Mouse (Mus musculus): ENCODE measurements around the gene St6galnac4. TPM values are rescaled to one million over a fixed set of nuclear protein-coding genes. Genes with fewer than 3 reads are reported as not detected.
A peak's percentile ranks its signal among the peaks of the same experiment; 100 is the strongest.

St6galnac4 gene
- polyA plus RNA-seq, 1 experiment from 2014 or later, result 23.8 TPM

DNA sequence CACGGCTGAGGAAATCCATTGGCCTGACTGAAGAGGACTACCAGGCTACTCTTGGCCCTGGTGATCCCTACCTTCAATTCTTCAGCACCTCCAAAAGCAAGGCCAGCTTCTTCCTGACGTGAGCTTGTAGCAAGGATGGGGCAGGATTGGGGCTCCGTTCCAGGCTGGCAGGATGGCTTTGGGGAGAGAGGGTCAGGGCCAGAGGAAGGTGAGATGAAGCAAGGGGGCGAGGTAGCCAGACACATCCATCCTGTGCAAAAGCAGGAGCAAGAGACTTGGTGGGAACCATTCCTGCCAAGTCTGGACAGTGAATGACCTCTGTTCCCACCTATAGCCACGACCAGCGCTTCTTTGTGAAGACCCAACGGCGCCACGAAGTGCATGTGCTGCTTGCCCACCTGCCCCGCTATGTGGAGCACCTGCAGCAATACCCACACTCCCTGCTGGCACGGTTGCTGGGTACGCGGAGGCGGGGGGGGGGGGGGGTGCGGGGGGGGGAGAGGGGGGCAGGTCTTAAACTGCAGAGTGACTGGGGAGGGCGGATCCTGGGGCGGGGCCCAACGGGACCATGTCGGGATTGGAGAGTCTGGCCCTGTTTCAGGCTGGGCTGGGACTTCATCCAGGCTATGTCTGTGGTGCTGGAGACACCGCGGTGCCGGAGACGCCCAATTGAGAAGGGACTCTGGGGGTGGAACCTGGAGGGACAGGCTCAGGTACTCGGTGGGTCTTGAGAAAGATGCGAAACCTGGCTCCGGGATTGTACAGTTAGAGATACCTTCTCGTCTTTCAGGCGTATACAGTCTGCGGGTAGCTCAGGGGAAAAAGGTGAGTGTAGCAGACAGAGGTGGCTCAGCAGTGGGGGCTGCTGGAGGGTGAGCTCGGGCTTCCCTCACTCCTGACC lies 8.5 kb upstream of the St6galnac4 start:
- WGBS, result 36% methylated on average over 26 of the region's 30 CpGs
- 0 out of 2 replicates have a peak, but pooled peaks cover 15% of the 10 kb centered on the region for H3K27me3 ChIP-seq (ENCODE audit: insufficient read depth, low read length)
- peaks cover 1% of the 10 kb centered on the region; the same call in 1 of the 2 replicates for H3K36me3 ChIP-seq (ENCODE audit: insufficient read depth)
- H3K4me1 ChIP-seq (ENCODE audit: insufficient read depth), result 0 out of 2 replicates have a peak, but pooled peaks cover 4% of the 10 kb centered on the region
- ATAC-seq (ENCODE audit: insufficient read depth) (no peak), DNase-seq (no peak)
- no peak overlapping the region for H3K4me2 ChIP-seq
- no peak overlapping the region for H3K4me3 ChIP-seq (ENCODE audit: low read depth, low read length)
- TF ChIP-seq CTCF (IDR thresholded peaks at IDR 0.05; ENCODE audit: low read depth), result no peak
- H3K9ac ChIP-seq, result no peak overlapping the region
- H3K27ac ChIP-seq (ENCODE audit: low read depth), result no peak overlapping the region
- no peaks in the 10 kb centered on the region for H3K9me3 ChIP-seq (ENCODE audit: low read depth, low read length)

GRCm38 (mm10) chr2:32581450-32582095 lies 5.3 kb upstream of the St6galnac4 start:
- peak overlapping the region; percentile 42 for H3K4me2 ChIP-seq
- ATAC-seq (ENCODE audit: insufficient read depth) (peak; percentile 28), DNase-seq (peak; percentile 83)
- 0 out of 2 replicates have a peak, but pooled peaks cover 7% of the 10 kb centered on the region for H3K4me1 ChIP-seq (ENCODE audit: insufficient read depth)
- 39% methylated on average over 19 of the region's 19 CpGs for WGBS
- no peak overlapping the region for H3K4me3 ChIP-seq (ENCODE audit: low read depth, low read length)
- no peaks in the 10 kb centered on the region for H3K9me3 ChIP-seq (ENCODE audit: low read depth, low read length)
- H3K27me3 ChIP-seq (ENCODE audit: insufficient read depth, low read length), result 0 out of 2 replicates have a peak, but pooled peaks cover 15% of the 10 kb centered on the region
- H3K27ac ChIP-seq (ENCODE audit: low read depth), result no peak overlapping the region
- 0 out of 2 replicates have a peak, but pooled peaks have one; percentile 16 for TF ChIP-seq CTCF (IDR thresholded peaks at IDR 0.05; ENCODE audit: low read depth)
- H3K9ac ChIP-seq, result no peak overlapping the region
- no peaks in the 10 kb centered on the region for H3K36me3 ChIP-seq (ENCODE audit: insufficient read depth)

GRCm38 (mm10) chr2:32582830-32583799 lies 3.8 kb upstream of the St6galnac4 start:
- Histone ChIP-seq H3K4me2 (peak overlapping the region; percentile 62), H3K27ac (ENCODE audit: low read depth) (no peak overlapping the region), H3K4me3 (ENCODE audit: low read depth, low read length) (peak overlapping the region; percentile 27), H3K4me1 (ENCODE audit: insufficient read depth) (peaks cover 15% of the 10 kb centered on the region), H3K36me3 (ENCODE audit: insufficient read depth) (no peaks in the 10 kb centered on the region), H3K9me3 (ENCODE audit: low read depth, low read length) (no peaks in the 10 kb centered on the region), H3K9ac (peak overlapping the region; percentile 9; the same call in 1 of the 2 replicates), H3K27me3 (ENCODE audit: insufficient read depth, low read length) (0 out of 2 replicates have a peak, but pooled peaks cover 10% of the 10 kb centered on the region)
- WGBS, result 11% methylated on average over 37 of the region's 37 CpGs
- ATAC-seq (ENCODE audit: insufficient read depth) (peak; percentile 73), DNase-seq (peak; percentile 96)
- TF ChIP-seq CTCF (IDR thresholded peaks at IDR 0.05; ENCODE audit: low read depth), result peak; percentile 99

DNA sequence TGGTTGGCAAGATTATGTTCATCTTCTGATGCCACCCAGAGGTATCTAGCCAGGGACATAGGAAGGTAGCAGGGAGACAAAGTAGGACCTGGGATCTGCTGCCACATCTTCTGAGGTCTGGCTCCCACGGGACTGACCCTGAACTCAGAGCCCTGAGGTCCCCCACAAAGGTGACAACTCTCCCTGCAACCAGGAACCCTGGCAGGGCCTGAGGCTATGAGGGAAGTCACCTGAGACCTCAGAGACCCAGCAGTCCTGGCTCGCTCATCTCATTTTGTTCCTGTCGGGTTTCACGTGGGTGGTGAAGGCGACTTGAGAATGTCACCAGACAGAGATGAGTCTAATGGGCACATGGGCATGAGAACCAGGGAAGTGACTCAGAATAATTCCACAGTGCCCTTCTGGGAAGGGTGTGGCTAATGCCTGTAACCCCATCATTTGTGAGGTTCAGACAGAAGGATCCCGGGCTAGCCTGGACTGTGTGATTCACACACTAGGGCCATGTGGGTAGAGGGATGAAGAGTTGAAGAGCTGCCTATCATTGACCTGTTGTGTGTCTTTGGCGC lies 1.7 kb upstream of the St6galnac4 start:
- 83% methylated on average over 7 of the region's 7 CpGs for WGBS
- Histone ChIP-seq H3K27ac (ENCODE audit: low read depth) (no peak overlapping the region), H3K4me2 (no peak overlapping the region), H3K4me1 (ENCODE audit: insufficient read depth) (peaks cover 19% of the 10 kb centered on the region), H3K9ac (no peak overlapping the region), H3K36me3 (ENCODE audit: insufficient read depth) (peaks cover 6% of the 10 kb centered on the region; the same call in 1 of the 2 replicates), H3K4me3 (ENCODE audit: low read depth, low read length) (no peak overlapping the region), H3K9me3 (ENCODE audit: low read depth, low read length) (no peaks in the 10 kb centered on the region), H3K27me3 (ENCODE audit: insufficient read depth, low read length) (0 out of 2 replicates have a peak, but pooled peaks cover 6% of the 10 kb centered on the region)
- ATAC-seq (ENCODE audit: insufficient read depth) (no peak), DNase-seq (no peak)
- TF ChIP-seq CTCF (IDR thresholded peaks at IDR 0.05; ENCODE audit: low read depth), result no peak

DNA sequence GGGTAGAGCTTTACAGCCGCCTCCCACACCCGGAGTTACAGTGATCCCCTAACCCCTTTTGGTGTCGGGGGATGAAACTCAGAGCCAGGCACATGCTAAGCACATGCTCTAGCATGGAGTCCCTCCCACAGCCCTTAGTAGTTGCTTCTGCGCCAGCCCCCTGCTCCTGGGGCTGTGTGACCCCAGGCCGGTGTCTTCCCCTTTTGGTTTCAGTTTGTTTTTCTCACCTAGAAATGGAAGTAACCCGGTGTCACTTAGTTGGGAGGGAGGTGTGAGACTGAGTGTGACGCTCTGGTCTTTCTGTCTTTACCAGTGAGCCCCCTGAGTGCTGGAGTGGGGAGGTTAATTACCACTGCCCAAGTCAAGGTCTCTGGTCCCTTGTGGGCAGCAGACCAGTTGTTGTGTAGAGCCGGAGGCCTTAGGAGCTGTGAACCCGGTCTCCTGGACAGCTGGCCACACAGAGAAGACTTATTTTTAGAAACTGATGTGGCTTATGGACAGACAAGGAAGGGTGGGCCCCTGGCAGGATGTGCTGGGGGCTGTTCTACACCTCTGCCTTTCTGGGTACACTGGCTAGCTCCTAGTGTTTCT lies 931 bp downstream of the St6galnac4 start:
- TF ChIP-seq CTCF (IDR thresholded peaks at IDR 0.05; ENCODE audit: low read depth), result no peak
- Histone ChIP-seq H3K9me3 (ENCODE audit: low read depth, low read length) (no peaks in the 10 kb centered on the region), H3K9ac (peak overlapping the region; percentile 17), H3K4me2 (peak overlapping the region; percentile 59), H3K4me1 (ENCODE audit: insufficient read depth) (peaks cover 18% of the 10 kb centered on the region), H3K27me3 (ENCODE audit: insufficient read depth, low read length) (0 out of 2 replicates have a peak, but pooled peaks cover 5% of the 10 kb centered on the region), H3K27ac (ENCODE audit: low read depth) (peak overlapping the region; percentile 22), H3K36me3 (ENCODE audit: insufficient read depth) (peaks cover 8% of the 10 kb centered on the region; the same call in 1 of the 2 replicates), H3K4me3 (ENCODE audit: low read depth, low read length) (peak overlapping the region; percentile 38)
- 19% methylated on average over 9 of the region's 9 CpGs for WGBS
- no peak for ATAC-seq (ENCODE audit: insufficient read depth)
- peak; percentile 26 for DNase-seq

Data from lung, embryonic 14.5 days (tissue).